Mouse (Mus musculus): ENCODE measurements around the gene Fbxo48.

DNA sequence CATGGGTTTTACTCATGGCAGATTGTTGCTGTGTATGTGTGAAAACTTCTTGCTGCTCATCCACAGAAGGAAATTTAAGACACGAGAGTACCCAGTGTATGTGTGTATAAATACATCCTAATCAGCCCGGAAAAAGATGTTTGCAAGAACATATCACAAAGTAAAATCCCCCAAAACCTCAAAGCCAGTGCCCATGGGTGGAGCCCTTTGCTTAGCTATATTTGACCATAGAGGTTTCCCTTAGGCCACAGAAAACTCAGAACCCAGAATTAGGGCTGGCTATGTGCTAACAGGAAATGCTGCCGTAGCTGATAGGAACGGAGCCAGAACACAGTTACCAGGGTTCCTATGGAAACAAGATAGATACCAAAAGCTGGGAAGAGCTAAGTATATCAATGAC, 25.8 kb downstream of the Fbxo48 start:
- no peak for TF ChIP-seq CTCF (IDR thresholded peaks at IDR 0.05; ENCODE audit: borderline replicate concordance, control insufficient read depth, extremely low read depth, insufficient read depth, low read length, poor library complexity)
- TF ChIP-seq POLR2A (IDR thresholded peaks at IDR 0.05; ENCODE audit: control insufficient read depth, extremely low read depth, insufficient read depth, low read length, poor library complexity), result no peak

Measured in thymus, adult 2 months (tissue).